Mouse (Mus musculus) layer of hippocampus, adult 11-12 months (tissue): ENCODE data around the gene Phf21a.

Experiments
- DNase-seq: peaks from one replicate; pipeline ENCODE4 v3.0.0; 2022; ENCODE audit warnings: low spot score

The Phf21a gene

DNA sequence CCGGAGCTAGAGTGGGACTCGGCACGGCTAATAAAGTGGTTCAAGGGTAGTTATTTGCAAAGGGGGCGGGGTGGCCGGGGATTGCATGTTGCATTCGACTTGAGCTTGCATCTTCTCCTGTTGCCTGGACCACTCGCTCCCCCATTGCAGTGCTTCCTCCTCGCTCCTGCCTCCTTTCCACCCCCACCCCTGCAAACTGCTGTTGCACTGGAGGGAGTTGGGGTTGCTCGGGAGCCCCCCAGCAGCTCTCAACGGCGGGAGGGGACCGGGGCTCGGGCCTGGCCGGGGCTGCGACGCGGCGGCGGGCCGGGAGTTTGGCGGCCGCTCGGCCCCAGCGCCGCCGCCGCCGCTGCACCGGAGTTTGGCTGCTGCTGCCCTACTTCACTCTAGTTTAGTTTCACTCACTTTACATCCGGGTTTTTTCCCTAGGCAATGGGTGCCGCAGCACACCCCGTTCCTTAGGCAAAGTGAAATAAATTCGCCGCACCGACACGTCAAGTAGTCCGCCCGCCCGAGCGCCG, 90.1 kb downstream of the Phf21a start:
- DNase-seq = peak; percentile 86

DNA sequence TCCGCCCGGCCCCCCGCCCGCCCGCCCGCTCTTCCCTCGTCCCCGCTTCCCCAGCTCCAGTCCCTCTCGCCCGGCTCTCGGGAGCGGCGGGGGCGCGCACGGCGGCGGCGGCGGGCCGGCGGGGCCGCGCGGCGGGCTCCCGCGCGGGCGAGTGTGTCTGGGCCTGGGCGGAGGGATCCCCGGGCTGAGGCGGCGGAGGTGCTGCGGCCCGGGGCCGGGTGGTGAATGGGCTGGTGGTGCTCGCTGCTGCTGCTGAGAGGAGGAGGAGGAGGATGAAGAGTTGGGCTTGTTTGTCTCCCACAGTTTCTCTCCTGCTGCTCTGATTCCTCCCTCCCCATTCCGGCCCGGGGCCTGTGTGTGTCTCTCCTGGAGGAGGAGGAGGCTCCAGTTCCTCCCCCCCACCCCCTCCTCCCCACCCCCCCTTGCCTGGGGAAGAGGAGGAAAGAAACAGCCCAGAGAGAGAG, 90.7 kb downstream of the Phf21a start:
- peak; percentile 94 for DNase-seq

DNA sequence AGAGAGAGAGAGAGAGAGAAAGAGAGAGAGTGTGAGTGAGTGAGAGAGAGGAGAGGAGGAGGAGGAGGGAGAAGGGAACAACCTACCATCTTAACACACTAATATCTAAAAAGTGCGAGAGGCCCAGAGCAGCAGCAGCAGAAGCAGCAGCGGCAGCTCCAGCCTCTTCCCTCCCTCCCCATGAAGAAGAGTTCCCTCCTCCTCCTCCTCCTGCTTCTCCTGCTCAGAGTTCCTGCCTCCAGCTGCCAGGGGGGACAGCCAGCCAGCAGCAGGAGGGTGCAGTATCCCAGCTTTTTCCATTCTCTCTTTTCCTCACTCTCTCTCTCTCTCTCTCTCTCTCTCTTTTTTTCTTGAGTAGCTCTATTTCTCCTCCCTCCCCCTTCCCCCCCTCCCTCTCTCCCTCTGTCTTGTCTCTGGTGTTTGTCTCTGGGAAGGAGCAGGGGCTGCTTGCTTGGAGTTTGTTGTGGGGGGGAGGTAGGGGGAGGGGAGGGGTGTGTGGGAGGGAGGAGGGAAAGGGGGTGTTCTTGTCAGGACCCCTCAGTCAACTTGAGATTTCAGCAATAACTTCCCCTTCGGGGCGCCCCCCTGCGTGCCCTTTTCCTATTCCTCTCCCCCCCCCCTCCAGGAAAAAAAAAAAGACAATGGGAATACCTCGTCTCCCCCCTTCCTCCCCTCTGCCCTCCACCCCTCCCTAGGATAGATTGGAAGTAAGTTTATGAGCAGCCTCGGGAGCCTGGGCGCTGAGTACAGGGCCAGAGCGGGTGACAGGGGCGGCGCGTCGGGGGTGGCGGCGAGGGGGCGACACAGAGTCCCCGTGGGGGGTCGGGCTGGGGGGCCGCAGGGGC, 91.4 kb downstream of the Phf21a start:
- peak; percentile 54 for DNase-seq

DNA sequence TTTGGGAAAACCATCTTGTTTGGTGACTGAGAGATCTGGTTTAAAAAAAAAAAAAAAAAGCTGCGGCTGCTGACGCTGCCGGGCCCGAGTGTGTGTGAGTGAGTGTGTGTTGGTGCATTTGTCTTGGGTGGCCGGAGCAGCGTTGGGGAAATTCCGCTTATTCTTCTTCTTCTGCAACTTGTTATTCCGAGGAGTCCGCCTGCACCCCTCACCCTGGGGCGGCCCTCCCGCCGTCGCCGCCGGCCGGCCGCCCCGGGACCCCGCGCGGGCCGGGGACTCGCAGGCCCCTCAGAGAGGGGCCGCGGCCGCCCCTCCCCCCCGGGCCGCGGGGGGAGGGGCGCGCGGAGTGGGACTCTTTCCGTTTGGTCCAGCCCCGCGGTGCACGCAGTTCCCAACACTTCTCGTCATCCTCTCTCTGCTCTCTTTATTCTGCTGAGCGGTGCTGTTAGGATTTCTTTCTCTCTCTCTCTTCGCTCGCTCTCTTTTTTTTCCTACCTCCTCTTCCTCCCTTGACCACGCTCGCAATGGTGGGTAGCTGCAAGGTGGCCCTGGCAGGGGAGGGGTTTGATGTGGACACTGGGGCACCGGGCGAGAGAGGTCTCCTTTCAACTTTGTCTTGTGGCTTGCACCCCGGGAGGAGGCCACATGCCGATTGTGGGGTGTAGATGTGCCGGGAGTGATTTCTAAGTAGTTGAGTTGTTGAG, 92.3 kb downstream of the Phf21a start:
- DNase-seq = peak; percentile 43

DNA sequence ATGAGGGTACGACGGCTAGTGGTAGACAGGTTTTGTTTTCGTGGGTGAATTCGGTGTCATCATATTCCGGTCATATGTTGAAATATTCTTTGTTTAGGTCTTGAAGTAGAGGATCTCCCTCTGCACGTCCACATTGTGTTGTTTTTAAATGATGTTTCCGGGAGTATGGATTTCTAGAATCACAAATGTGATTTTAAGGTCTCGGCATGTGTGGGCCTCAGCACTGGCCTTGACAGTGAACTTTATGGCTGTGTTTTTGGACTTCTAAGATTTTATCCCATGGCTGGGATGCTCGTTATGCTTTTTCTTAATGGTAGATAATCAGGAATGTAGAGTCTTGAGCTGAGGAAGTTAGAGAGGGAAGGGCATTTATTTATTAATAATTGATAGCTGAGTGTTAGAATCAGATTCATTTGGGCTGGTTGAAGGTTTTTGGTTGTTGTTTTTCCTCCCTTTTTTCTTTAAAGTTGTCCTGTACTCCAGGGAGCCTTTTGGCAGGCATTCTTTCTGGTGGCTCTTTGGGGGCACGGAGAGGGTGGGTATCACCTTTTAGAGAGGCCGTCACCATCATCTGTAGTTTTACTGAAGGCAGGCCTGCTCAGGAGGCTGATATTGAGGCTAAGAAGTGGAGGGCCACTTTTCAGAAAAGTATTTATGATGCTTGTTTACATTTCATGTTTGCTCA, 93.0 kb downstream of the Phf21a start:
- no peak for DNase-seq

DNA sequence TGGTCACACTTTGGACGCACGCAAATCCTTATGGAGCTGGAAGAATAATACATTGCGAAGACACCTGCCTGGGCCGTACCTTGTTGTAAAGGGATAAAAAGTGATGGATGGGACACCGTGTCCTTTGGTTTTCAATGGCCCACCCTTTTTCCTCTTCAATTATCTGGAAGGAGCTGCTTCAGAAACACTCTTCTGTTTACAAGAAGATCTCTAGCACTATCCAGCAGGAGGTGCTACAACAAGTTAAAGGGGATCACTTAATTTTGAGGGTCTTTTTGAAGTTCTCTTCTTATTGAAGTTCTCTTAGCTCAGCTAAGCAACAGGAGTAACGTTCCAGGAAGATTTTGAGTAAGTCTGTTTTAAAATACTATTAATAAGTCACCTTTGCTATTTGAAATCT, 94.1 kb downstream of the Phf21a start:
- DNase-seq = no peak

DNA sequence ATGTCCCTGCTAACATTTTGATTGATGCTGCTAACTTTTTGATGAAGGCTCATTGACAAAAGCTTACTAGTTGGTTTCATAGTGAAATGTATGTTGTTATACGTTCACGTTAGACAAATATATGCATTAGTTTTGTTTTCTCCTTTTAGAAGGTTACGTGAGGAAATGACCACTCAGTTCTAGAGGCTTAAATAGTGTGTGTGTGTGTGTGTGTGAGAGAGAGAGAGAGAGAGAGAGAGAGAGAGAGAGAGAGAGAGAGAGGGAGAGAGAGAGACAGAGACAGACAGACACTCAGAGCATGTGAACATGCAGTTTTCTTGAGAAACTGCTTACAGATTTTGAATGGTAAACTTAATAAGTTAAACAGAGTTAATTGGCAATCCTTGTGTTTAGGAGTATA, 95.8 kb downstream of the Phf21a start:
- no peak for DNase-seq

DNA sequence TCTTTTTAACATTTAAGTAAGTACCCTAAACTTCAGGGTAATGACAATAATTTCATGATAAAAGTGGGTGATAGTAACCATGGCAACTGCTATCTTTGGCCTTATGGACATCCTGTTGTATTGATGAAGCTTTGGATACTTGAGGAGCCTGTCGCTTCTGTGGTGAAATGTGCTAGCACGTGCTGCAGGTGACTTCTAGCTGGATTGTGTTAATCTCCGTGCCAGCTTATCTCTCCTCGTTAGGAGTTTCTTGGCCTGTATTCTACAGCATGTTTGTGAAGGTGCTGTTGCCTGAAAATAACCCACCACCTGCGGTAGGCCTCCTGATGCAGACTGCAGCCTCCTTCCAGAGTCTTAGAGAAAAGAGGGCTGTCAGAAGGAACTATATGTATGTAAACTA, 98.0 kb downstream of the Phf21a start:
- DNase-seq = no peak

DNA sequence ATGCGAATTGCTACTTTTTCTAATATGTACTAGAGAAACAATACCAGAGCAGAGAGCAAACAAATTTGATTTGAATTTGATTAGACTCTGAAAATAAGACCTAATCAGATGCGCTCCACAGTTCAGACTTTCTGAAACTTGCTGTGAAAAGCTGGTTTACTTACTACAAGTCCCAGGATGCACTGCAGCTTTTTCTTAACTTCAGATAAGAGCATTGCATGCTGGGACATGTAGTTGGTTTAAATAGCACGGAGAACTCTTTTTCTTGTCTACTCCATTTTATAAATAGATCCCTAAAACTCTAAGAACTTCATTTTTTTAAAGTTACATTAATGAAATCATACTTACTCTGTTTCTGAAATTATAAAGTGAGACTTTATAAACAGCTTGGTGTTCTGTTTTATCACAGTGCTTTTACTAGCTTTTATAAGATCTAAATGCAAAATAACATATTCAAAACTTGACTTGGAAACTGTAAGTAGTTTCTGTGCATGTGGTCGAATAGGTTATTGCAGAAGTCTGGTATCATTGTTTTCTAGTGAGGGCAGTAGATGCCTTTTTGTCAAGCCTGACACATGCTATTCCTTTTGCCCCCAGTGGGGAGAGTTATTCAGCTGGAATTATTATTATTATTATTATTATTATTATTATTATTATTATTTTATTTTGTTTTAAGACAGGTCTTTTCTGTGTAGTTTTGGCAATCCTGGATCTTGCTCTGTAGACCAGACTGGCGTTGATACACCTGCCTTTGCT, 99.1 kb downstream of the Phf21a start:
- DNase-seq = peak; percentile 33

DNA sequence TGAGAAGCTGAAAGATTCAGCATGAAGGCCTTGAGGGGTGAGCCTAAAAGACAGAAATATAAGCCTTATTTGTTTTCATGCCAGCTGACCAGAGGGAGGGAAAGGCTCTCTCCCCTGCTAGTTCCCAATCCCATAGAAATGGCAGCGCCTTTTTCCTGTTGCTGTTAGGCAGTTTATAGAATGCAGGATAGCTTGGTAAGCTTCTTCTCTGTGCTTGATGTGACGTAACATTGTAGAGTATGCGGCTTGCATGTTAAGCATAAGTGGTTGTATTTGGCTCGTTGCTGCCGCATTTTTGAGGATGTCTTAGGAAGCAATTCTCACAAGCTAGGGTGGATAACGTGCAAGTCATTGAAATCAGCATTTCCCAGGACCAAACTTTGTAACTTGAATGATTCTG, 105.2 kb downstream of the Phf21a start:
- peak; percentile 13 for DNase-seq

DNA sequence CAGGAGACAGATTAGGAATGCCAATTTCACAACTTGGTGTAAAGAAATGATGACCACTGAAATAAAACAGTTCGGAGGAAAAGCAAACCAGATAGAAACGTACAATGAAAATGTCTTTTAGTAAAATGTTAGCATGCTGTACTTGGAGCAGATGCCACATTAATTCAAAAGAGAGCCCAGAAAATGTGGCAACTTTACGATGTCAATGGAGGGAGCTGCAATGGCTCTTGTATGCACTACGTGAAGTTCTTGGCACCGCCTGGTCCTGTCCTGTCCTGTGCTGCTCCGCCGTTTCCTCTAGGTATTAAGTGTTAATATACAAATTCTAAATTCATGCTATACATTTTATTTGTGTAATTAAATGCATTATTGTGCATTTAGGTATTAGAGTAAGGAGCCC, 105.8 kb downstream of the Phf21a start:
- peak; percentile 9 for DNase-seq

DNA sequence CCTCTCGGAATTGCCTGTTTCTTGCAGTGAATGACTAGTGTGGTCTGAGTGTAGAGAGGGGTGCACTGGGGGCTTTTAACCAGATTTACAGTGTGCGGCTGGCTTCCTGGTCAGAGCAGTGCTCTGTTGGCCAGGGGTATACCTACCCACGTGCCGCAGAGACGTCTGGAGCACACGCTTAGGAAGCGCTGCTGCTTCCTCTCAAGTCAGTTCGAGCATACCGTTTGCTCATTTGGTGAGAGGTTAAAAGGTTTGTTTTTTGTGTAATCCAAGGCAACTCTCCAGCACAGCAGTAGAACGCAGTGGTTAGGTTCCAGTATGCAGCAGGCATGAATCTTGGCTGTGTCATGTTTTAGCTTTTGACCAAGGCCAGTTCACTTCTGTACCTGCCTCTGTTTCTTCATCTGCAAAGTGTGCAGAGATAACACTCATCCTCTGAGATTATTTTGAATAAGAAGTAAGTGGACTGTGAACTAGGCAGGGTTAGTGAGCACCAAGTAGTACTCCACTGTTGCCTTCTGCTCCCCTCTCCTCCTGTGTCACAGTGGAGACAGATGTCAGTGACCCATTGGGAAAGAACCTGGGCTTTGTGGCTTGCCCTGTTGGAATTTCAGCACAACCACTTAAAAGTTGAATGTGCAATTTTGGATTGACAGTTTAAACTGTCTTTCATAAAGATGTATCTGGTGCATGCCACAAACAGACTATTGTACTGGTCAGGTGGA, 106.8 kb downstream of the Phf21a start:
- DNase-seq = no peak

DNA sequence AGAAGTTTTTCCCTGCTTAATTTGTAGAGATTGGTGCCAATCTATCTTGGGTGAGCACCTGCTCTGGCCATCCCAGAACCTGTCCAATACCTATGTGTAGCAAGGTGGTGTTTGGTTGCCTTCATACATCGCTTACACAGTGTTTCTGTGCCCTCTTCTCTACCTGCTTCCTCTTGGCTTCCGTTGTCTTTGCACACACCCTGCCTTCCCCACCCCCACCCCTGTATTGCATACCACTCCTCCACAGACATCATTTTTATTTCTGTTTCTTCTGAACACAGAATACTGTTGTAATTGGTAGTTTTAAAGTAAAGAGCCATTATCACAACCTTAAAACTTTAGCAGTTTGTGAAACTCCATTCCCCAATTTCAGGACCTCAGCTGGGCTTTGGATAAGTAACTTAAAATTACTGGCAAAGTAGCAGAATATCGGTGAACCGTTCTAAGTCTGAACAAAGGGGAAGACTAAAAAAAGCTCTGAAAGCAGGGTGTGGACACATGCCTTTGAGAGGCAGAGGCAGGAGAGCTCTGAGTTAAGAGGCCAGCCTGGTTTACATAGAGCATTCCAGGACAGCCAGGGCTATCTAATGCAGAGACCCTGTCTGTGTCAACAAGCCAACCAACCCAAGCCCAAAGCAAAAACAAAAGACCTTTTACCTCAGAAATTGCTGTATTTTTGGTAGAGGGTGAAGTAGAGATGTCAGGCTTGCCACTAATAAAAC, 109.6 kb downstream of the Phf21a start:
- no peak for DNase-seq

DNA sequence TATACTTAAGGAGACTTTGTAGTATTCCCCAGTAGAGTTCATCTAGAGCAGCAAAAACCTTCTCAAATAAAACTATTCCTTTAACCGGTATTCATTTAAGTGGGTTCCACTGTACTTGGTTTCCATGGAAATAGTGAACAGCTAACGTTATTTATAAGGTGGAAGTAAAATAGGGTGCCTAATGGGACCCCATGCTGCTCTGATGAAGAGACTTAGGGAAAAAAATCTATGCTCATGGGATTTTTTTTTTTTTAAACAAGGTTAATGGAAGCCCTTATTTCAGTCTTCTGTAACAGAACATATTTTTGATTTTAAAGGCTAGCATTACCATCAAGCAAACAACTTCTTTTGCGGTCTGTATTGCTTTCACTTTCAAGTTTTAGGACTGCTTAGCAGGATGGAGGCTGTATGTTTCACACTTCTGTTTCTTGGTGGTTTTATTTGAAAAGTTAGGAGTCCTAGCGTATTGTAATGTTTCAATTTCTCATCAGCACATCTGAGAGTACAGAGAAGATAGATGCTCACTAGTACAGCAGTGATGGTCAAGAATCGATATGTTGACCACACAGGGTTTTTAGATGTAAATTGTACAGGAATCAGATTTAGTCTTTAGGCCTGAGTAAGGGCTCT, 112.2 kb downstream of the Phf21a start:
- no peak for DNase-seq

DNA sequence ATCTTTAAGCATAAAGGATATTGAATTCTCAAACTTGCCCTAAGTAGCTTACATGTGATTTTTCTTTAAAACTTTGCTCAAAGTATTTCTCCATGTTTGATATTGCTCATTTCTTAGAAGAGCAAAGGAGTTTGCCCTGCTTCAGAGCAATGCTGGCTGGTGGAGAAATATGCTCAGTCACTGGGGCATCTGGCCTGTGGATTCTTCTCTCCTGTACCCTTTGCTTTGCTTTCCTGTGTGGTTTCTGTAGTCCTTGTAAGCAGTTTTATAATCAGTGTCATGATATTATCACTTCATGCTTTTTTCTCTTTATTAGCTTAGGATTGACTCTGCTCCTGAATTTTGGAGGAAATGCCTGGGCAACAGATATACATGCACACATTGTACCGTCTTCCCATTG, 117.5 kb downstream of the Phf21a start:
- DNase-seq = no peak

DNA sequence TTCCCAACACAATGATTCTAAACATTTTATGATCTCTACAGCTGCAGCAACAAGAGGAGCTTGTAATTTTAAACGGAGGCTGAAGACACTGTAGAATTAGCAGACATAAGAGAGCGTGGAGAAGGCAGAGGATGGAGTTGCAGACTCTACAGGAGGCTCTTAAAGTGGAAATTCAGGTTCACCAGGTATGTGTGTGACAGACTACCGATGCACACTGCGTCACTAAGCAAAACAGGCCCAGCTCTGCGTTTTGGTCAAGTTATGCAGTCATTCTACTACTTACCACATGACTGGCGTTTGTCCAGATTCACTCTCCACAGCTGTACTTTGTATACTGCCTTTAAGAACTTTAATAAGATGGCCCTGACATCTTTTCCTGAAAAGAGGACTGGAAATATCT, 128.5 kb downstream of the Phf21a start:
- no peak for DNase-seq

DNA sequence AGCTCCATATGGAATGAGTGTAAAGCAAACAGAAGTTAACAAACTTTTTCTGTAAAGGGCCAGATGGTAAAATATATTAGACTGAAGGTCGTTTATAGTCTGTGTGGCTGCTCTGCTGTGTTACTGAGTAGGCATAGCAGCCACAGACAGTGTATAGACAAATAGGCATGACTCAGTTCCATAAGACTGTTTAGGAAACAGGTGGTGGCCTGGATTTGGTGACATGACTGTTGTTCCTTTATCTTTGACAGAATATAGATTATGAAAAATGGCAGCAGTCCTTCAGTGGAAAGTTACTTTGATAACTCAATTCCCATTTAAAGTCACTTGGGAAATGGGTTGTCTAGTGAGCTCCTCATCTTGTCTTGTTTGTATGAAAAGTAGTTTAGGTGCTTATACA, 132.7 kb downstream of the Phf21a start:
- no peak for DNase-seq

DNA sequence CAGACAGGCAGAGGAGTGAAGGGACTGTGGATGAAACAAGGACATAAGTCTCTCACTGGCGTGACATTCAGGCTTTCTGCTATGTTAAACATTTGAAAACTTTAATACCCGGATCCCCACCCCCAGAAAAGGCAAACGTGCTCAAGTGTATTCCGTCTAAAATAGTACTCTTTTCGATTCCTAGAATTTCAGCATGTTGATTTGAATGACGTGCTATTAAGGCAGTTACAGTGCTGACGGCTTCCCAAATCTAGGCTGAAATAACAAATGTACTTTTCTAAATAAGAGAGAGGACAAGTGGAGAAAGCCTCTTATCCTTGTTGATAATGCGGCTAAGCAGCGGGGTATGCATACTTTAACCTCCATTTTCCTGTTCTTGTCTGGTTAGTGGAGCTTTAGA, 137.1 kb downstream of the Phf21a start:
- no peak for DNase-seq

DNA sequence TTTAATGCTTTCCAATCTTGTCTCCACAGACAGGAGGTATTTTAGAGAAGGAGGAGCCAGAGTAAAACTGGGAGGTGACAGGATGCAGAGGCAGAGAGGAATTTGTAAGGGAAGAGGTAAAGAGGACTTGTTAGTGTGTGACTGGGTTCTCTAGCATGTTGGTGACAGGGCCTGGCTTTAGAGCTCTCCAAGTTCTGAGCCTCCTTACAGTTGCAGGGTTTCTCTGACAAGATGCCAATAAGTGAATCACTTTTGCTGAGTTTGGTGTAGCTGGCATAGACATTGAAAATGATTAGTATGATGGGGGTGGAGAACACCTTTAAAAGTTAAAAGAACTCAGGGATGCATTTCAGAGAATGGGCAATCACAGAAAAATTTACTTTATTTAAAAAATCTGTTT, 138.8 kb downstream of the Phf21a start:
- DNase-seq = no peak

DNA sequence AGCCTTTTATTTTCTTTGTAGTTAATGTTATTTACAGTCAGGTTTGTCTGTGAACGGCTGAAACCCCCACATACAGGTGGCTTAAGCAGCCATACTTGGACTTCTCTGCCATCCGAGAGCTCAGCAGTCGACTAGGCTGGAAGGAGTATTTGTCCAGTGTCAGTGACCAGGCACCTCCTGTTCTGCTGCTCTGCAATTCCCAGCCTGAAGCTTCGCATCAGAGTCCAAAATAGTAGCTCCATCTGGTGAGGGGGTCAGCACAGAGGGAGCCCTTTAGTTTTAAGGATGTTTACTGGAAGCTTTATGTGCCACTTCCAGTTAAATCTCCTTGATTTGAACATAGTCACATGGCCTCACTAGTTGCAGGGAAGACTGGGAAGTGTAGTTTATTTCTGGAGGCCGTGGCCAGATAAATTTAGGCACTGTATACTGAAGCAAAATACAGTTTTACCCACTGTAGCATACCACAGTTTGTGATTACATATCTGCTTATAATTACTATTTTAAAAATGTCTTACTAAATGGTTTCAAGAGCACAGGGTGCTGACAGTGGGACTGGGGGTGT, 141.9 kb downstream of the Phf21a start:
- no peak for DNase-seq
